Mouse (Mus musculus) cerebellum, postnatal 36 days (tissue): ENCODE data around the gene Alcam.

Source experiments
- DNase-seq, 2 experiments: peaks; one replicate each; pipeline ENCODE4 v3.0.0; 2021 to 2022; ENCODE audit warnings: mixed read lengths in 2 of 2

The Alcam gene

GRCm38 (mm10) chr16:52363944-52364511 is 89.8 kb downstream of the Alcam start:
- no peak for DNase-seq

GRCm38 (mm10) chr16:52343467-52344033 is 110.3 kb downstream of the Alcam start:
- DNase-seq: no peak

GRCm38 (mm10) chr16:52342694-52343466 is 111.0 kb downstream of the Alcam start:
- no peak for DNase-seq

GRCm38 (mm10) chr16:52334084-52334483 is 119.8 kb downstream of the Alcam start:
- DNase-seq: no peak

GRCm38 (mm10) chr16:52333631-52334030 is 120.2 kb downstream of the Alcam start:
- DNase-seq: no peak

- no peak for DNase-seq
Measured at GRCm38 (mm10) chr16:52331341-52331830, 122.5 kb downstream of the Alcam start.

GRCm38 (mm10) chr16:52329420-52329819 is 124.5 kb downstream of the Alcam start:
- DNase-seq: no peak

GRCm38 (mm10) chr16:52319229-52319628 is 134.6 kb downstream of the Alcam start:
- DNase-seq: no peak

- DNase-seq: peak; percentile 59 to 67
Measured at GRCm38 (mm10) chr16:52311073-52311472, 142.8 kb downstream of the Alcam start.

GRCm38 (mm10) chr16:52307016-52307415 is 146.9 kb downstream of the Alcam start:
- no peak for DNase-seq

GRCm38 (mm10) chr16:52303532-52303902 is 150.4 kb downstream of the Alcam start:
- DNase-seq: no peak

GRCm38 (mm10) chr16:52302790-52303531 is 150.9 kb downstream of the Alcam start:
- no peak for DNase-seq

- DNase-seq: no peak
Measured at GRCm38 (mm10) chr16:52301730-52302129, 152.1 kb downstream of the Alcam start.

GRCm38 (mm10) chr16:52296376-52296775 is 157.5 kb downstream of the Alcam start:
- DNase-seq: no peak

GRCm38 (mm10) chr16:52295535-52295934 is 158.3 kb downstream of the Alcam start:
- DNase-seq: no peak

GRCm38 (mm10) chr16:52292440-52293048 is 161.3 kb downstream of the Alcam start:
- DNase-seq: no peak

- DNase-seq: peak in 1 of 2 experiments; percentile 8
Measured at GRCm38 (mm10) chr16:52280186-52280585, 173.7 kb downstream of the Alcam start.

GRCm38 (mm10) chr16:52265066-52265465 is 188.8 kb downstream of the Alcam start:
- DNase-seq: no peak

GRCm38 (mm10) chr16:52263751-52264150 is 190.1 kb downstream of the Alcam start:
- no peak for DNase-seq

- DNase-seq: no peak
Measured at GRCm38 (mm10) chr16:52262582-52262981, 191.3 kb downstream of the Alcam start.

- no peak for DNase-seq
Measured at GRCm38 (mm10) chr16:52261755-52262154, 192.1 kb downstream of the Alcam start.

GRCm38 (mm10) chr16:52250935-52251334 is 202.9 kb downstream of the Alcam start:
- no peak for DNase-seq

- no peak for DNase-seq
Measured at GRCm38 (mm10) chr16:52250196-52250595, 203.7 kb downstream of the Alcam start.
